Mouse (Mus musculus): Measurements from ENCODE around the gene Tpi1. TPM values are rescaled to one million over a fixed set of nuclear protein-coding genes. Genes with fewer than 3 reads are reported as not detected.
A peak's percentile ranks its signal among the peaks of the same experiment; 100 is the strongest.

Gene Tpi1
- polyA plus RNA-seq, 1 experiment from 2014 or later: 187 TPM

- no peak overlapping the region for H3K4me3 ChIP-seq (ENCODE audit: low read depth, low read length)
- ATAC-seq: no peak
- TF ChIP-seq EP300 (IDR thresholded peaks at IDR 0.05): no peak
- no peak for TF ChIP-seq CTCF (IDR thresholded peaks at IDR 0.05)
- no peaks in the 10 kb centered on the region for H3K36me3 ChIP-seq (ENCODE audit: insufficient read depth, low read length)
- no peak overlapping the region for H3K9ac ChIP-seq (replicated peaks; ENCODE audit: low read depth)
- DNase-seq (ENCODE audit: low spot score): no peak
- 42% methylated on average over 4 of the region's 4 CpGs for WGBS
- no peaks in the 10 kb centered on the region for H3K27me3 ChIP-seq (replicated peaks; ENCODE audit: insufficient read depth, low read length)
- no peak overlapping the region for H3K4me2 ChIP-seq (replicated peaks; ENCODE audit: low read depth, low read length)
- H3K9me3 ChIP-seq (ENCODE audit: low read length): no peaks in the 10 kb centered on the region
- no peaks in the 10 kb centered on the region for H3K4me1 ChIP-seq (ENCODE audit: insufficient read depth, low read depth, low read length)
- no peak overlapping the region for H3K27ac ChIP-seq (ENCODE audit: low read length)
These were observed 24.0 kb downstream of the Tpi1 start for GRCm38 (mm10) chr6:124790121-124790520.

- Histone ChIP-seq H3K9ac (replicated peaks; ENCODE audit: low read depth) (no peak overlapping the region), H3K4me3 (ENCODE audit: low read depth, low read length) (no peak overlapping the region), H3K9me3 (ENCODE audit: low read length) (no peaks in the 10 kb centered on the region), H3K36me3 (ENCODE audit: insufficient read depth, low read length) (no peaks in the 10 kb centered on the region), H3K27ac (ENCODE audit: low read length) (no peak overlapping the region), H3K4me2 (replicated peaks; ENCODE audit: low read depth, low read length) (no peak overlapping the region), H3K27me3 (replicated peaks; ENCODE audit: insufficient read depth, low read length) (no peaks in the 10 kb centered on the region), H3K4me1 (ENCODE audit: insufficient read depth, low read depth, low read length) (no peaks in the 10 kb centered on the region)
- TF ChIP-seq CTCF (IDR thresholded peaks at IDR 0.05) (no peak), EP300 (IDR thresholded peaks at IDR 0.05) (no peak)
- DNase-seq (ENCODE audit: low spot score): no peak
- WGBS: 66% methylated on average over 4 of the region's 4 CpGs
- no peak for ATAC-seq
These were observed 24.6 kb downstream of the Tpi1 start for GRCm38 (mm10) chr6:124789519-124789918.

GRCm38 (mm10) chr6:124787722-124788121, 26.4 kb downstream of the Tpi1 start:
- Histone ChIP-seq H3K27ac (ENCODE audit: low read length) (no peak overlapping the region), H3K9me3 (ENCODE audit: low read length) (no peaks in the 10 kb centered on the region), H3K4me3 (ENCODE audit: low read depth, low read length) (no peak overlapping the region), H3K27me3 (replicated peaks; ENCODE audit: insufficient read depth, low read length) (no peaks in the 10 kb centered on the region), H3K4me1 (ENCODE audit: insufficient read depth, low read depth, low read length) (no peaks in the 10 kb centered on the region), H3K36me3 (ENCODE audit: insufficient read depth, low read length) (no peaks in the 10 kb centered on the region), H3K4me2 (replicated peaks; ENCODE audit: low read depth, low read length) (no peak overlapping the region), H3K9ac (replicated peaks; ENCODE audit: low read depth) (no peak overlapping the region)
- no peak for DNase-seq (ENCODE audit: low spot score)
- TF ChIP-seq EP300 (IDR thresholded peaks at IDR 0.05) (no peak), CTCF (IDR thresholded peaks at IDR 0.05) (no peak)
- WGBS: 52% methylated on average over 10 of the region's 10 CpGs
- no peak for ATAC-seq

- Histone ChIP-seq H3K27me3 (replicated peaks; ENCODE audit: insufficient read depth, low read length) (no peaks in the 10 kb centered on the region), H3K9me3 (ENCODE audit: low read length) (no peaks in the 10 kb centered on the region), H3K27ac (ENCODE audit: low read length) (no peak overlapping the region), H3K4me2 (replicated peaks; ENCODE audit: low read depth, low read length) (no peak overlapping the region), H3K36me3 (ENCODE audit: insufficient read depth, low read length) (no peaks in the 10 kb centered on the region), H3K9ac (replicated peaks; ENCODE audit: low read depth) (no peak overlapping the region), H3K4me1 (ENCODE audit: insufficient read depth, low read depth, low read length) (0 out of 2 replicates have a peak, but pooled peaks cover 4% of the 10 kb centered on the region), H3K4me3 (ENCODE audit: low read depth, low read length) (no peak overlapping the region)
- ATAC-seq (no peak), DNase-seq (ENCODE audit: low spot score) (no peak)
- WGBS: 48% methylated on average over 8 of the region's 8 CpGs
- TF ChIP-seq CTCF (IDR thresholded peaks at IDR 0.05) (no peak), EP300 (IDR thresholded peaks at IDR 0.05) (no peak)
These were observed 27.2 kb downstream of the Tpi1 start for GRCm38 (mm10) chr6:124786756-124787420.

GRCm38 (mm10) chr6:124782436-124782835, 31.7 kb downstream of the Tpi1 start:
- DNase-seq (ENCODE audit: low spot score): peak; percentile 39
- no peaks in the 10 kb centered on the region for H3K9me3 ChIP-seq (ENCODE audit: low read length)
- peak overlapping the region; percentile 4; the same call in 1 of the 2 replicates for H3K4me3 ChIP-seq (ENCODE audit: low read depth, low read length)
- WGBS: 18% methylated on average over 6 of the region's 6 CpGs
- no peak for TF ChIP-seq CTCF (IDR thresholded peaks at IDR 0.05)
- TF ChIP-seq EP300 (IDR thresholded peaks at IDR 0.05): no peak
- no peak overlapping the region for H3K9ac ChIP-seq (replicated peaks; ENCODE audit: low read depth)
- H3K4me2 ChIP-seq (replicated peaks; ENCODE audit: low read depth, low read length): peak overlapping the region; percentile 37; the same call in 1 of the 2 replicates
- no peaks in the 10 kb centered on the region for H3K27me3 ChIP-seq (replicated peaks; ENCODE audit: insufficient read depth, low read length)
- no peak overlapping the region for H3K27ac ChIP-seq (ENCODE audit: low read length)
- 0 out of 2 replicates have a peak, but pooled peaks cover 4% of the 10 kb centered on the region for H3K4me1 ChIP-seq (ENCODE audit: insufficient read depth, low read depth, low read length)
- no peaks in the 10 kb centered on the region for H3K36me3 ChIP-seq (ENCODE audit: insufficient read depth, low read length)
- ATAC-seq: peak; percentile 43; the same call in 1 of the 2 replicates

GRCm38 (mm10) chr6:124780917-124781316, 33.2 kb downstream of the Tpi1 start:
- Histone ChIP-seq H3K4me2 (replicated peaks; ENCODE audit: low read depth, low read length) (no peak overlapping the region), H3K9ac (replicated peaks; ENCODE audit: low read depth) (no peak overlapping the region), H3K9me3 (ENCODE audit: low read length) (no peaks in the 10 kb centered on the region), H3K27ac (ENCODE audit: low read length) (no peak overlapping the region), H3K4me1 (ENCODE audit: insufficient read depth, low read depth, low read length) (0 out of 2 replicates have a peak, but pooled peaks cover 4% of the 10 kb centered on the region), H3K4me3 (ENCODE audit: low read depth, low read length) (no peak overlapping the region), H3K36me3 (ENCODE audit: insufficient read depth, low read length) (no peaks in the 10 kb centered on the region), H3K27me3 (replicated peaks; ENCODE audit: insufficient read depth, low read length) (no peaks in the 10 kb centered on the region)
- TF ChIP-seq EP300 (IDR thresholded peaks at IDR 0.05) (no peak), CTCF (IDR thresholded peaks at IDR 0.05) (no peak)
- 88% methylated on average over 7 of the region's 7 CpGs for WGBS
- DNase-seq (ENCODE audit: low spot score) (no peak), ATAC-seq (no peak)

Measured in lung, postnatal 0 days (tissue).